Mouse (Mus musculus) G1E (cell line): Measurements from ENCODE around the gene Gm10197. TPM values are rescaled to one million over a fixed set of nuclear protein-coding genes. Genes with fewer than 3 reads are reported as not detected.
A peak's percentile ranks its signal among the peaks of the same experiment; 100 is the strongest.

Experiments used
- ATAC-seq: 2 replicates; pipeline ENCODE4 v1.8.0; 2016; ENCODE audit warnings: mild to moderate bottlenecking; ENCODE audit not compliant: insufficient number of reproducible peaks, poor library complexity, low FRiP score, severe bottlenecking; ENCODE audit errors: extremely low read depth
- DNase-seq: peaks from one replicate; pipeline ENCODE4 v3.0.0; 2012; ENCODE audit warnings: low spot score
- H3K27me3 ChIP-seq: 2 replicates; pipeline ENCODE4 v1.6.1; 2012; ENCODE audit warnings: mild to moderate bottlenecking, low read length, inconsistent platforms; ENCODE audit not compliant: insufficient read depth
- H3K36me3 ChIP-seq: replicated peaks from 2 replicates; pipeline ENCODE3; 2012; ENCODE audit warnings: mild to moderate bottlenecking, inconsistent platforms
- H3K4me1 ChIP-seq: 2 replicates; pipeline ENCODE4 v1.6.1; 2012; ENCODE audit warnings: low read depth, low read length, inconsistent platforms, mixed read lengths; ENCODE audit not compliant: insufficient read depth
- H3K4me3 ChIP-seq: 2 replicates; pipeline ENCODE4 v1.5.1; 2012; ENCODE audit warnings: low read depth, mild to moderate bottlenecking, inconsistent platforms, low read length, moderate library complexity, mixed read lengths
- H3K9me3 ChIP-seq: replicated peaks from 2 replicates; pipeline ENCODE4 v1.6.1; 2012; ENCODE audit warnings: inconsistent platforms
- CTCF ChIP-seq: IDR thresholded peaks from 2 replicates; pipeline ENCODE4 v1.5.1; 2012; ENCODE audit warnings: low read depth, low read length, inconsistent platforms, mixed read lengths
- GATA1 ChIP-seq: IDR thresholded peaks from 2 replicates; pipeline ENCODE4 v1.6.1; 2012; ENCODE audit warnings: borderline replicate concordance, low read length, inconsistent platforms, mixed read lengths
- GATA2 ChIP-seq: IDR thresholded peaks from 2 replicates; pipeline ENCODE4 v1.6.1; 2012; ENCODE audit warnings: low read depth, low read length, inconsistent platforms, borderline replicate concordance
- POLR2AphosphoS5 ChIP-seq: IDR thresholded peaks from 2 replicates; pipeline ENCODE4 v1.6.1; 2012; ENCODE audit warnings: low read depth, low read length, inconsistent platforms; ENCODE audit not compliant: insufficient replicate concordance
- TAL1 ChIP-seq: conservative IDR thresholded peaks from 2 replicates; pipeline ENCODE4 v1.6.1; 2012; ENCODE audit warnings: low read depth, low read length, inconsistent platforms, mixed read lengths
- polyA plus RNA-seq: library from polyadenylated mRNA; stranded (reverse); fragments of >175 nt; gene quantifications from 2 replicates; pipeline ENCODE4 v1.2.3, GENCODE M21; 2012
- total RNA-seq, 2 experiments: library from RNA; stranded (forward) in 1 of 2; stranded (reverse) in 1 of 2; fragments of 200-1000 nt in 1 of 2; fragments of >200 nt in 1 of 2; fragmentation: Nextera tagmentation in 1 of 2; gene quantifications; 2 replicates each; pipeline ENCODE4 v1.2.3; 2014 to 2017

The Gm10197 gene
- total RNA-seq (2014; fragmentation: Nextera tagmentation) (not detected in 2 replicates), total RNA-seq (2017) (6.6 TPM in 1 of 2 replicates, not detected in the other), polyA plus RNA-seq (not detected in 2 replicates)

GRCm38 (mm10) chr19:53371666-53372065, at the start of gene Gm10197:
Gene Gm10197 (minus strand): TSS chr19:53371766.
- no peak within 1 kb of the TSS for H3K4me3 ChIP-seq
- H3K9me3 ChIP-seq, result no peaks in the 10 kb centered on the region
- H3K4me1 ChIP-seq, result peaks cover 7% of the 10 kb centered on the region; the same call in 1 of the 2 replicates
- H3K27me3 ChIP-seq, result no peaks in the 10 kb centered on the region
- peaks cover 71% of the 10 kb centered on the region for H3K36me3 ChIP-seq
- TF ChIP-seq GATA1, result no peak
- no peak for TF ChIP-seq CTCF
- TF ChIP-seq GATA2, result no peak
- TF ChIP-seq POLR2AphosphoS5, result no peak
- no peak for DNase-seq
- no peak for ATAC-seq

GRCm38 (mm10) chr19:53420924-53421582, 49.5 kb upstream of the Gm10197 start:
- peak; percentile 91 for ATAC-seq

GRCm38 (mm10) chr19:53419834-53420233, 48.3 kb upstream of the Gm10197 start:
- H3K9me3 ChIP-seq, result no peaks in the 10 kb centered on the region
- peaks cover 22% of the 10 kb centered on the region for H3K27me3 ChIP-seq
- TF ChIP-seq CTCF (peak; percentile 62), TAL1 (no peak), POLR2AphosphoS5 (no peak), GATA1 (no peak)
- H3K4me1 ChIP-seq, result peaks cover 24% of the 10 kb centered on the region
- no peak overlapping the region for H3K4me3 ChIP-seq
- DNase-seq (peak; percentile 29), ATAC-seq (no peak)
- no peaks in the 10 kb centered on the region for H3K36me3 ChIP-seq

More at GRCm38 (mm10) chr19:53420924-53421582, 49.5 kb upstream of the Gm10197 start:
- no peaks in the 10 kb centered on the region for H3K36me3 ChIP-seq
- TF ChIP-seq GATA2 (no peak), CTCF (no peak), GATA1 (no peak), POLR2AphosphoS5 (no peak), TAL1 (no peak)
- H3K27me3 ChIP-seq, result peaks cover 18% of the 10 kb centered on the region
- peaks cover 19% of the 10 kb centered on the region for H3K4me1 ChIP-seq
- DNase-seq, result peak; percentile 41
- peak overlapping the region; percentile 24; the same call in 1 of the 2 replicates for H3K4me3 ChIP-seq
- H3K9me3 ChIP-seq, result no peaks in the 10 kb centered on the region

GRCm38 (mm10) chr19:53415198-53415597, 43.6 kb upstream of the Gm10197 start:
- TF ChIP-seq CTCF (no peak), GATA1 (no peak), TAL1 (no peak), POLR2AphosphoS5 (no peak), GATA2 (no peak)
- H3K4me3 ChIP-seq, result no peak overlapping the region; the same call in 1 of the 2 replicates

GRCm38 (mm10) chr19:53414650-53415049, 43.1 kb upstream of the Gm10197 start:
- DNase-seq (no peak), ATAC-seq (peak; percentile 67)
- TF ChIP-seq CTCF (no peak), GATA2 (no peak), TAL1 (no peak), GATA1 (no peak)
- Histone ChIP-seq H3K27me3 (peaks cover 30% of the 10 kb centered on the region), H3K36me3 (no peaks in the 10 kb centered on the region), H3K4me3 (no peak overlapping the region), H3K4me1 (peaks cover 14% of the 10 kb centered on the region), H3K9me3 (no peaks in the 10 kb centered on the region)

More at GRCm38 (mm10) chr19:53415198-53415597, 43.6 kb upstream of the Gm10197 start:
- ATAC-seq (no peak), DNase-seq (no peak)
- Histone ChIP-seq H3K9me3 (no peaks in the 10 kb centered on the region), H3K27me3 (peaks cover 27% of the 10 kb centered on the region), H3K36me3 (no peaks in the 10 kb centered on the region), H3K4me1 (peaks cover 14% of the 10 kb centered on the region)

GRCm38 (mm10) chr19:53413617-53414380, 42.2 kb upstream of the Gm10197 start:
- Histone ChIP-seq H3K36me3 (no peaks in the 10 kb centered on the region), H3K4me3 (no peak overlapping the region), H3K4me1 (peaks cover 13% of the 10 kb centered on the region), H3K9me3 (no peaks in the 10 kb centered on the region), H3K27me3 (peaks cover 29% of the 10 kb centered on the region)
- no peak for TF ChIP-seq POLR2AphosphoS5
- no peak for TF ChIP-seq CTCF
- no peak for TF ChIP-seq TAL1
- TF ChIP-seq GATA2, result no peak
- TF ChIP-seq GATA1, result no peak
- DNase-seq (no peak), ATAC-seq (no peak)
